Mouse (Mus musculus) bone marrow macrophage, adult 2 months (primary cell): Measurements from ENCODE around the gene Spry1.

Source experiments
- CTCF ChIP-seq: IDR thresholded peaks from 2 replicates; pipeline ENCODE4 v1.5.1; 2012; ENCODE audit warnings: low read depth, mild to moderate bottlenecking, low read length, moderate library complexity
- POLR2A ChIP-seq: IDR thresholded peaks from 2 replicates; pipeline ENCODE4 v1.6.1; 2012; ENCODE audit warnings: mild to moderate bottlenecking, low read depth, low read length, borderline replicate concordance

DNA sequence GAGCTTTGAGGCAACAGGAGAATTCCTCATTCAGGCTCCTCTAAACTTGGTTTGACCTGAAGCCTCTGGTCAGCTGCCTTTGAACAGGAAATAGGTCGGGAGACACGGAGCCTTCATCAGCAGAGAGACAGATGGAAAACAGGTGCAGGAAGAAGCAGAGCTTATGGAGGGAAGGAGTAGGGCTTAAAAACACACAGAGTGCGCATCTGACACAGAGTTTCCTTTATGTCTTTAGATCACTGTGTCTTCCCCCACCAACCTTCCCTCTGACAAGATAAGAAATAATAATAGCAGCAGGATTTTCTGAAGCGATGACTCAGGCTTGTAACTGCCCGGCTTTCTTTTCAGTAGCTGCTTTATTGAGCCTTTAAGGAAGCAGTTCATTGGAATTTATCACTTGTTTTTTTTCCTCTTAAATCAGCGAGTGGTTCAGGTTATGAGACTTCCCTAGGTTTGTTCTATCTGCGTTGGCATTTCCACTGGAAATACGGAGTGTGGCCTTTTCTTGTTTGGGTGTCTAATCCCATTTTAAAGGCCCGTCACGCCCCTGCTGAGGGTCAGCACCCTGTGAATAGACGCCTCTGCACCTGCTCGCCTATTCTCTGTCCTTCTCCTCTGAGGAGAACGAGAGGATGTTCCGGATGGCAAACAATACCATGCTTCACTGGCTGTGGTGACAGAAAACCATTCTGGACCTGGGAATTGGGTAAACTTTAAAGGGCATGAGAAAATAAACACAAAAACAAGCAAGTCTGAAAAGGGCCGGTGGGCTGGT lies 32.7 kb downstream of the Spry1 start:
- TF ChIP-seq CTCF = no peak
- no peak for TF ChIP-seq POLR2A
